Mouse (Mus musculus) G1E (cell line): ENCODE results near the gene Klhl36.

Experiments used
- CTCF ChIP-seq: IDR thresholded peaks from 2 replicates; pipeline ENCODE4 v1.5.1; 2012; ENCODE audit warnings: low read depth, low read length, inconsistent platforms, mixed read lengths
- GATA1 ChIP-seq: IDR thresholded peaks from 2 replicates; pipeline ENCODE4 v1.6.1; 2012; ENCODE audit warnings: borderline replicate concordance, low read length, inconsistent platforms, mixed read lengths
- GATA2 ChIP-seq: IDR thresholded peaks from 2 replicates; pipeline ENCODE4 v1.6.1; 2012; ENCODE audit warnings: low read depth, low read length, inconsistent platforms, borderline replicate concordance
- POLR2AphosphoS5 ChIP-seq: IDR thresholded peaks from 2 replicates; pipeline ENCODE4 v1.6.1; 2012; ENCODE audit warnings: low read depth, low read length, inconsistent platforms; ENCODE audit not compliant: insufficient replicate concordance
- TAL1 ChIP-seq: conservative IDR thresholded peaks from 2 replicates; pipeline ENCODE4 v1.6.1; 2012; ENCODE audit warnings: low read depth, low read length, inconsistent platforms, mixed read lengths

DNA sequence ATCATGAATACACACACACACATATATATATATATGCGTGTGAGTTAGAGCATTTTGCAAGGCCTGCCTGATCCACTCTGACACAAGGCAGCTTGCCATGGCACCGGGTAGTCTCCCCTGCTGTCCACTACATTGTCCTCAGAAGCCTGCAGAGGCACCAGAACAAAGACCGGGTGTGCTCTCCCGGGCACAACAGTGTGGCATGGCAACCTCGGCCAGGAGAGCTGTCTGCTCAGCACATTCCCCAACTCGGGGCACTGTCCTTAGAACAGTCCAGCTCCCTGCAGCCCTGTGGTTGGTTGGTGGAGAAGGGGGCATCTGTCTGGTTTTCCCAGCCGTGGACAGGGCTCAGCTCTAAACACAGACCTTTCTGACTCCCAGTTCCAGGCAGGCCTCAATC, 42.8 kb upstream of the Klhl36 start:
- TF ChIP-seq GATA1, result no peak
- no peak for TF ChIP-seq POLR2AphosphoS5
- TF ChIP-seq CTCF, result no peak
- no peak for TF ChIP-seq TAL1
- TF ChIP-seq GATA2, result no peak
